ENCODE assay signal across 14 mouse cellular contexts in genomic region chr11:63565471-63566232, GRCm38 (mm10).
A peak's percentile ranks its signal among the peaks of the same experiment; 100 is the strongest.
DNase-seq lines count a peak whose midpoint lies in the region.
"Had no signal": no experiment of that assay in that cellular context is flagged by ENCODE, and none has a peak within 500 bp of the region (broad histone marks: within the 10 kb centered on the region; RNA-seq: fewer than 3 reads in every experiment).

No protein-coding gene starts in this region.

- DNase-seq in adrenal gland, postnatal 14 days = peak; percentile 29
- no peak for DNase-seq in adrenal gland, adult 2 months
- peak; percentile 12 for DNase-seq in right cerebral cortex, adult 18-20 months
- DNase-seq in right cerebral cortex, postnatal 14 days = no peak
- DNase-seq in brain, adult 2 months (ENCODE audit: low read depth, low spot score) = peak; percentile 66
- peak; percentile 11 for DNase-seq in lung, postnatal 36 days
- no peak for DNase-seq in testis, postnatal 10 days (ENCODE audit: low spot score)
- no peak for DNase-seq in spleen, postnatal 10 days (ENCODE audit: low spot score in 2 of 2)
- DNase-seq: cerebellum, adult 2 months; cerebellum, postnatal 25 days; kidney, postnatal 25 days; layer of hippocampus, postnatal 36 days; midbrain, embryonic 14.5 days; thymus, postnatal 36 days had no signal

Comparison
In these comparisons a context has a peak if more than half of its experiments do, and no peak if none do; other contexts are left out.
1. DNase-seq: peak in adrenal gland, postnatal 14 days (single experiment), right cerebral cortex, adult 18-20 months (single experiment), brain, adult 2 months (single experiment) and lung, postnatal 36 days (single experiment); none in adrenal gland, adult 2 months (single experiment), right cerebral cortex, postnatal 14 days (single experiment), testis, postnatal 10 days (single experiment) and spleen, postnatal 10 days (0 of 2).